Mouse (Mus musculus): ENCODE measurements around the gene Slc23a3. TPM values are rescaled to one million over a fixed set of nuclear protein-coding genes. Genes with fewer than 3 reads are reported as not detected.

The Slc23a3 gene
- polyA plus RNA-seq, 1 experiment from 2014 or later, result not detected

Other genes starting within 250 kb of the Slc23a3 start
- gene Fev, start 248.5 kb downstream of the Slc23a3 start, polyA plus RNA-seq (2018), result not detected in 3 replicates
- not detected in 3 replicates for gene Cryba2, start 240.7 kb downstream of the Slc23a3 start, polyA plus RNA-seq (2018)
- gene Cfap65, start 198.3 kb downstream of the Slc23a3 start, polyA plus RNA-seq (2018), result not detected in 3 replicates
- gene Ihh, start 182.2 kb downstream of the Slc23a3 start, polyA plus RNA-seq (2018), result 0.06 to 0.19 TPM in 2 of 3 replicates, not detected in the other
- gene Nhej1, start 8.7 kb downstream of the Slc23a3 start, polyA plus RNA-seq (2018), result 2.1 to 3.5 TPM (median 2.5 TPM) in 3 replicates
- gene Cnppd1, start 8.8 kb upstream of the Slc23a3 start, polyA plus RNA-seq (2018), result 52.3 to 87.8 TPM (median 60.4 TPM) in 3 replicates
- gene Retreg2, start 8.9 kb upstream of the Slc23a3 start, polyA plus RNA-seq (2018), result 56.8 to 88.1 TPM (median 67.2 TPM) in 3 replicates
- gene Zfand2b, start 34.8 kb upstream of the Slc23a3 start, polyA plus RNA-seq (2018), result 16.6 to 24.7 TPM (median 21.2 TPM) in 3 replicates
- gene Abcb6, start 46.5 kb upstream of the Slc23a3 start, polyA plus RNA-seq (2018), result 5.1 to 12.7 TPM (median 6.4 TPM) in 3 replicates
- 7.3 to 11.6 TPM (median 9.2 TPM) in 3 replicates for gene Ankzf1, start 58.3 kb upstream of the Slc23a3 start, polyA plus RNA-seq (2018)
- gene Atg9a, start 58.3 kb upstream of the Slc23a3 start, polyA plus RNA-seq (2018), result 9.0 to 21.6 TPM (median 10.2 TPM) in 3 replicates
- 9.8 to 15.2 TPM (median 13.2 TPM) in 3 replicates for gene Glb1l, start 76.9 kb upstream of the Slc23a3 start, polyA plus RNA-seq (2018)
- gene Stk16, start 76.9 kb upstream of the Slc23a3 start, polyA plus RNA-seq (2018), result 31.1 to 48.8 TPM (median 46.3 TPM) in 3 replicates
- gene Tuba4a, start 86.0 kb upstream of the Slc23a3 start, polyA plus RNA-seq (2018), result 23.4 to 32.3 TPM (median 23.9 TPM) in 3 replicates
- not detected in 3 replicates for gene A630095N17Rik, start 98.2 kb upstream of the Slc23a3 start, polyA plus RNA-seq (2018)
- gene Dnajb2, start 102.5 kb upstream of the Slc23a3 start, polyA plus RNA-seq (2018), result 9.7 to 10.3 TPM (median 10.1 TPM) in 3 replicates
- 0.04 to 0.26 TPM in 2 of 3 replicates, not detected in the other for gene Ptprn, start 130.6 kb upstream of the Slc23a3 start, polyA plus RNA-seq (2018)
- not detected in 3 replicates for gene Resp18, start 144.5 kb upstream of the Slc23a3 start, polyA plus RNA-seq (2018)
- gene Dnpep, start 184.1 kb upstream of the Slc23a3 start, polyA plus RNA-seq (2018), result 28.9 to 35.0 TPM (median 29.8 TPM) in 3 replicates
- gene Des, start 226.4 kb upstream of the Slc23a3 start, polyA plus RNA-seq (2018), result not detected in 3 replicates
- 98.9 to 144 TPM (median 121 TPM) in 3 replicates for gene Speg, start 241.4 kb upstream of the Slc23a3 start, polyA plus RNA-seq (2018)